Mouse (Mus musculus) Patski (cell line): Measurements from ENCODE around the gene Psmb4. TPM values are rescaled to one million over a fixed set of nuclear protein-coding genes. Genes with fewer than 3 reads are reported as not detected.

Experiments used
- ATAC-seq: fragments of 100-300 bp; one replicate; pipeline ENCODE4 v1.8.0; 2021
- CTCF ChIA-PET: fragments of 350-600 bp; sonication (Branson Sonifier 250); formaldehyde crosslinking; loops from one replicate; lab custom pipeline; 2022; ENCODE audit warnings: inconsistent platforms; lab: Charles Lee
- POLR2A ChIA-PET: fragments of 350-600 bp; sonication (Branson Sonifier 250); formaldehyde crosslinking; loops from one replicate; lab custom pipeline; 2022; ENCODE audit warnings: antibody characterized with exemption, inconsistent platforms; lab: Charles Lee
- DNase-seq: peaks from one replicate; pipeline ENCODE4 v3.0.0-alpha.2; 2011; ENCODE audit warnings: low read depth, low spot score
- H3K27me3 ChIP-seq: fragments of 371-371 bp; one replicate; pipeline ENCODE4 v1.5.1; 2021
- CTCF ChIP-seq: fragments of 100-300 bp; IDR thresholded peaks from one replicate; pipeline ENCODE4 v1.5.1; 2021
- in situ Hi-C: fragments of 300-500 bp; cut with MboI; formaldehyde crosslinking; loops from 3 replicates; pipeline ENCODE4 v1.11.1; 2018; ENCODE audit warnings: low pct_unique_long_range_greater_than_20kb, mixed read lengths
- polyA plus RNA-seq: library from polyadenylated mRNA; unstranded; gene quantifications from one replicate; pipeline ENCODE4 v1.2.3, GENCODE M21; 2021

Psmb4 gene
- polyA plus RNA-seq, 1 experiment from 2014 or later, result 585 TPM

DNA sequence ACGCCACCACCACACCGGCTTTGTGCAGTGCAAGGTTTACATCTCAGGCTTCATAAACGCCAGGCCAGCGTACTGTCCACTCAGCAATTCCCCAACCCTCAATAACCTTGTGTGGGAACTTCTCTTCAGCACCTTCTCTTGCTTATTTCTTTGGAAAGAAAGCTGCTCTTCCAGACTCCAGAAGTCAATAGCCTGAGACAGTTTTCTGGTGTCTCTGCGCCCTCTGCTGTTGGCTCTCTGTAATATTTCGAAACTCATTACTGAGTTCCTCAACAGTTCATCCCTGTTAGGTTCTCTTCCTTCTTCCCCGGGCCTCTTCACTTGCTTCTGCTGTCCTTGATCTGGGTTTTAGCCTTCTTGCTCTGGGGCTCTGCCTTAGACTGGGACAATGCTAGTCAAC is 16.0 kb upstream of the Psmb4 start:
- in situ Hi-C loops, result loop anchor here (5.0 kb wide), 1 partner anchor 95 kb away; no protein-coding TSS in a partner anchor
- H3K27me3 ChIP-seq, result no peaks in the 10 kb centered on the region
- peak; percentile 91 for TF ChIP-seq CTCF
- no peak for DNase-seq
- ATAC-seq, result peak; percentile 73
- ChIA-PET POLR2A (interaction anchor here (0.9 to 1.0 kb wide), 2 partner anchors 9 to 14 kb away, joined by 3 to 5 read pairs; no protein-coding TSS in a partner anchor), CTCF (interaction anchor here (0.6 to 5.5 kb wide), 19 partner anchors 10 to 534 kb away, joined by 3 to 105 read pairs (median 4); partner anchors contain the start of gene Rfx5)

DNA sequence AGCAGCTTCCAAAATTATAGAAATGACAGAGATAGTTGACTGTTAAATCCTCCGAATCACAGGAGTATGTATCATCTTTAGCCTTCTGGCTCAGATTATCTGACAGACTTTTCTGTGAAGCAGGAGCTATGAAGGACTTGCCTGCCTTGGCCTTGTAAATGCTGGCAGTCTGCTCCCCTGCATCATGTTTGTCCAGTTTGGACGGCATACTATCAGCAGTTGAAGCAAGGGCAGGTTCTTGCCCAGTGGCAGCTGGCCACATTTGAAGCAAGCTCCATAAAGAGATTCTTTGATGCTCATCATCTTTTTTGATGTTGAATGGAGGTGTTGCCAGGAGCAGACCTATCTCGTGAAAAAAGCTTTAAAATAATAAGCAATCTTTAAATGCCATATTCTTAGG is 7.3 kb upstream of the Psmb4 start:
- POLR2A ChIA-PET, result interaction anchor here (0.9 to 1.2 kb wide), 2 partner anchors 8 to 96 kb away, joined by 3 read pairs; no protein-coding TSS in a partner anchor
- in situ Hi-C loops, result no loop called here
- DNase-seq (no peak), ATAC-seq (no peak)
- CTCF ChIA-PET, result interaction anchor here (7.1 kb wide), 1 partner anchor 9 kb away, joined by 105 read pairs; no protein-coding TSS in a partner anchor
- TF ChIP-seq CTCF, result no peak
- peaks cover 38% of the 10 kb centered on the region for H3K27me3 ChIP-seq

DNA sequence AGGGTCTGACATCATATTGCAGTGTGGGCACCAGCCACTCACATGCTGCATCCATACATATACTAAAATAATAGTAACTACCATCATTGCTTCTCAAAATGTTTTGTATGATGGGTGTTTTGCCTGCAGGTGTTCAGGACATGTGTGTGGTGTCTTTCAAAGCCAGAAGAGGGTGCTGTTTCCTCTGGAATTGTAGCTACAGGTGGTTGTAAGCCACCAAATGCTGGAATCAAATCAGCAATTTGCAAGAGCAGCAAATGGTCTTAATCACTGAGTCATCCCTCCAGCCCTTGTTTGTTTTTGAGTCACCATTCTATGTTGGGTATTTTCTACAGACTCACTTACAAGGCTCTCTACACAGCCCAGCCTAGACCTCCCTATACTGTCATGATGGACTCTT is 1.8 kb upstream of the Psmb4 start:
- peaks cover 9% of the 10 kb centered on the region for H3K27me3 ChIP-seq
- ATAC-seq (peak; percentile 72), DNase-seq (peak; percentile 85)
- CTCF ChIA-PET, result interaction anchor here (1.0 to 7.1 kb wide), 7 partner anchors 14 to 105 kb away, joined by 3 to 105 read pairs (median 5); partner anchors contain the start of gene Rfx5
- POLR2A ChIA-PET, result interaction anchor here (1.3 kb wide), 1 partner anchor 14 kb away, joined by 5 read pairs; no protein-coding TSS in a partner anchor
- in situ Hi-C loops, result loop anchor here (10.0 kb wide), 1 partner anchor 106 kb away; no protein-coding TSS in a partner anchor
- TF ChIP-seq CTCF, result no peak

DNA sequence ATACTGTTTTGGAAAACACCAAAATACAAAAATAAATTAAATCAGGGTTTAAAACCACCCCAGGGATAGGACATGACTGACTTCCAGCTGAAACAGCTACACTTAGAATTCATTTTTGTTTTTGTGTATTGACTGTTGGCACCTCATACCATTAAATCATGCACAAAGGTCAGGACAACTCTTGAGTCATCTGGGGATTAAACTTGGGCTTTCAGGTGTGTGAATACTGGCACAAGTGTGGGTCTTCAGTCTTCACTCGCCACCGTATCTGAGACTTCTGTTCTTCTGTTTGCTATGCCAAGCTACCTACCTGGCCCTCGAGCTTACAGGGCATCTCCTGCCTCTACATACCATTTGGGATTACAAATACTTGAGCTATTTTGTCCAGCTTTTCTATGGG is 4.2 kb downstream of the Psmb4 start:
- in situ Hi-C loops, result loop anchor here (10.0 kb wide), 1 partner anchor 112 kb away; no protein-coding TSS in a partner anchor
- no peak for TF ChIP-seq CTCF
- POLR2A ChIA-PET, result interaction anchor here (0.7 to 1.5 kb wide), 3 partner anchors 9 to 106 kb away, joined by 3 to 6 read pairs (median 3); no protein-coding TSS in a partner anchor
- CTCF ChIA-PET, result interaction anchor here (1.2 to 2.2 kb wide), 4 partner anchors 12 to 94 kb away, joined by 3 to 5 read pairs (median 4); no protein-coding TSS in a partner anchor
- ATAC-seq (no peak), DNase-seq (no peak)
- no peaks in the 10 kb centered on the region for H3K27me3 ChIP-seq

DNA sequence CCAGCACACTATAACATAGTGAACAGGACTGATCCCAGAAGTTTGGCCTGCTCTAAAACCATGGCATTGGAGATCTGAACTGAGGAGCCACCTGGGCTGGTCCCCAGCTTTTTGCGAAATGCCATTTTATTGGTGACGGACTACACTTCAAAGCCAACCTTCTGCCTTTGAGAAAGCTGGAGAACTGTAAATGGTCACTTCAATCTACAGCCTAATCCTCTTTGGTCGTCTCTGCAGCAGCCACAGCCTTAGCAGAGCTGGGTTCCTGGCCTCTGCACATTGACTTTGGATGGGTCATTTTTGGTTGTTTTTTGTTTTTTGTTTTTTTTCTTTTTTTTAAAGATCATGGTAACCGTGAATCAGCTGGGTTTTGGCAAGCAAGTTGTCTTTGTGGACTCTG is 4.9 kb downstream of the Psmb4 start:
- CTCF ChIA-PET, result interaction anchor here (1.6 to 2.2 kb wide), 3 partner anchors 11 to 21 kb away, joined by 3 to 5 read pairs (median 4); no protein-coding TSS in a partner anchor
- in situ Hi-C loops, result loop anchor here (10.0 kb wide), 1 partner anchor 113 kb away; no protein-coding TSS in a partner anchor
- H3K27me3 ChIP-seq, result no peaks in the 10 kb centered on the region
- DNase-seq (no peak), ATAC-seq (no peak)
- POLR2A ChIA-PET, result interaction anchor here (1.5 kb wide), 1 partner anchor 9 kb away, joined by 6 read pairs; no protein-coding TSS in a partner anchor
- no peak for TF ChIP-seq CTCF

DNA sequence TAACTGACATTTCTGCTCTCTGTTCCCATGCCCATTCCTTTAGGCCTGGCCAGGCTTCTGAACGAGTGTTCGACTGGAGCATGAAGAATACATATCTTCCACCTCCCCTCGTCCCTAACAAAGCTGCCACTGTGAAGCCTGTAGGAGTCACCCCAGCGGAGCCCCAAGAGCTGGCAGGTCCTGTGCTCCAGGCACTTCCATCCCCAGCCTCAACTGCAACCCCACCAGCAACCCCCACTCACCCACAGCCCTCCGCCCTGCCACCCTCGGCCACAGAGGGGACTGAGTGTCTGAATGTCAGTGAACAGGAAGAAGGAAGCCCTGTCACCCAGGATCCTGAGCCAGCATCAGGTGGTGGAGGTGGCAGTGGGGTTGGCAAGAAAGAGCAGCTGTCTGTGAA is 8.1 kb downstream of the Psmb4 start:
- CTCF ChIA-PET, result interaction anchor here (1.2 to 1.8 kb wide), 2 partner anchors 11 to 24 kb away, joined by 4 to 5 read pairs; no protein-coding TSS in a partner anchor

DNA sequence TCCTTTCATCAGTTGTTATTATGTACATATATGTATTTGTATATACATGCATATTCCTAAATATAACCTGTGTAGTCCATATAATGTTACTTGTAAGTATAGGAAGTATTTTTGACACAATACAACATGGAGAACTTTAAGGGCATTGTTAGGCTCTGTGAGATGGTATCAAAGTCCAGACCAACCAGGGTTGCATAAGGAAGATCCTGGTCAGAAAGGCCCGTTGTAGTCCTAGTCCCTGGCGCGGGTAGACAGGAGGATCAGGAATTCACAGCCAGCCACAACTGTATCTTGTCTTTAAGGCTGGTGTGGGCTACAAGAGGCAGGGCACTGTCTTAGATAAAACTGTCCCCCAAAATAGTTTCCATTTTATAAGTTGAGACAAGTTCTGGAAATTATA is 17.8 kb downstream of the Psmb4 start:
- DNase-seq, result no peak
- in situ Hi-C loops, result no loop called here
- CTCF ChIA-PET, result interaction anchor here (1.0 to 2.6 kb wide), 3 partner anchors 11 to 18 kb away, joined by 5 to 7 read pairs (median 7); no protein-coding TSS in a partner anchor
- POLR2A ChIA-PET, result no interaction called here
- no peak for ATAC-seq
- TF ChIP-seq CTCF, result no peak
- no peaks in the 10 kb centered on the region for H3K27me3 ChIP-seq

More for the DNA sequence above, 8.1 kb downstream of the Psmb4 start:
- TF ChIP-seq CTCF, result no peak
- in situ Hi-C loops, result no loop called here
- ATAC-seq (no peak), DNase-seq (no peak)
- POLR2A ChIA-PET, result no interaction called here
- H3K27me3 ChIP-seq, result no peaks in the 10 kb centered on the region

DNA sequence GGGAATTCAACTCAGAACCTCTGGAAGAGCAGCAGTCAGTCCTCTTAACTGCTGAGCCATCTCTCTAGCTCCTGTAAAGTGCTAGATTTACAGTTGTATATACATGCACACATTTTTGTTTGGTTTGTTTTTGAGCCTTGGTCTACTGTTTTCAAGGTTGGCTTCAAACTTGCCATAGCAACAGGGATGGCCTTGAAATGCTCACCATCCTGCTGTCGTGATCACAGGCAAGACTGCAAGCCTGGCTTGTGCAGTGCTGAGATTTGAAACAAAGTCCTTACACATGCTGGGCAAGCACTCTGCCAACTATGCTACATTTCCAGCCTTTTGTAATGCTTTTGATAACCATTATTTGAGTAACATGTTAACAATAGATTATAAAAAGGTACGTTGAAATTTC is 27.3 kb downstream of the Psmb4 start:
- no peak for DNase-seq
- ChIA-PET CTCF (interaction anchor here (1.6 to 3.2 kb wide), 2 partner anchors 8 to 11 kb away, joined by 5 to 9 read pairs; no protein-coding TSS in a partner anchor), POLR2A (no interaction called here)
- H3K27me3 ChIP-seq, result no peaks in the 10 kb centered on the region
- TF ChIP-seq CTCF, result no peak
- ATAC-seq, result no peak
- in situ Hi-C loops, result no loop called here

DNA sequence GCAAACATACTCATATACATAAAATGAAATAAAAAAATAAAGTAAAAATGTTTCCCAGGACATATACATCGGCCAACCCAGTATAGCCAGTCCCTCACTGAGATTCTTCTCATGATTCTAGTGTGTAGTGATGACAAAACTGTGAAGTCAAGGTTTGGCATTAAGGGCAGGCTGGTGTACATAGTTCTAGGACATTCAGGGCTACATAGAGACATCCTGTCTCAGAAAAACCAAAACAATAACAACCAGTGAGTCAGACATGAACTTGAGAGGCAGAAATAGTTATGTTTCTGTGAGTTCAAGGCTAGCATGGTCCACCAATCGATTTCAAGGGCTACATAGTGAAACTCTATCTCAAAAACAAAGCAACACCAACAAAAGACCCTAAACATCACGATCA is 34.5 kb downstream of the Psmb4 start:
- no peaks in the 10 kb centered on the region for H3K27me3 ChIP-seq
- no peak for ATAC-seq
- in situ Hi-C loops, result no loop called here
- DNase-seq, result no peak
- CTCF ChIA-PET, result interaction anchor here (1.0 to 2.7 kb wide), 4 partner anchors 11 to 28 kb away, joined by 3 to 11 read pairs (median 3); no protein-coding TSS in a partner anchor
- no peak for TF ChIP-seq CTCF
- POLR2A ChIA-PET, result no interaction called here

DNA sequence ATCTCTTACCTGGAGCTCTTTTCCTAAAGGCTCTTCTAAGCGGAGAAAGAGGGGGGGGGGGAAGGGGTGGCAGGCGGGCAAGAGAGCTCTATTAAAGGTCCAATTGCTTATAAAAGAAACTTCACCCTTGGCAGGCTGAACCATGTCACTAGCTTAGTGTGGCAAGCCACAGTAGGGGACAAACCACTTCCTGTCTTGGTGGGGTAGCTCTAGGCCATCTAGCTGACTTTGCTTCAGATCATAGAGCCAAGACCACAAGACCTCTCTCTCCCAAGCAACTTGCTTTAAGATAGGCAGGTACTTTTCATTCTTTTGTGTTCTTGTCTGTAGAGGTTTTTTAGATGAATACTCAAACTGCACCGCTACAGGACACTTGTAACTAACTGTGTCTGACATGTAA is 35.0 kb downstream of the Psmb4 start:
- peak; percentile 22 for DNase-seq
- POLR2A ChIA-PET, result interaction anchor here (1.2 kb wide), 1 partner anchor 28 kb away, joined by 3 read pairs; no protein-coding TSS in a partner anchor
- in situ Hi-C loops, result no loop called here
- no peaks in the 10 kb centered on the region for H3K27me3 ChIP-seq
- ATAC-seq, result peak; percentile 55
- CTCF ChIA-PET, result interaction anchor here (0.6 to 2.7 kb wide), 8 partner anchors 8 to 306 kb away, joined by 3 to 11 read pairs (median 4); no protein-coding TSS in a partner anchor
- TF ChIP-seq CTCF, result no peak
